Mouse (Mus musculus) kidney, adult 2 months (tissue): ENCODE data around the gene Zfp385b.

Experiments used
- CTCF ChIP-seq: fragments of 200-500 bp; conservative IDR thresholded peaks from 2 replicates; pipeline ENCODE4 v1.5.1; 2011; ENCODE audit warnings: low read depth, mild to moderate bottlenecking, control low read depth, low read length, moderate library complexity, mixed read lengths; ENCODE audit not compliant: insufficient read depth, insufficient read length
- POLR2A ChIP-seq: fragments of 200-500 bp; IDR thresholded peaks from one replicate; pipeline ENCODE4 v1.6.1; 2011; ENCODE audit warnings: low read depth, low read length, control low read depth

DNA sequence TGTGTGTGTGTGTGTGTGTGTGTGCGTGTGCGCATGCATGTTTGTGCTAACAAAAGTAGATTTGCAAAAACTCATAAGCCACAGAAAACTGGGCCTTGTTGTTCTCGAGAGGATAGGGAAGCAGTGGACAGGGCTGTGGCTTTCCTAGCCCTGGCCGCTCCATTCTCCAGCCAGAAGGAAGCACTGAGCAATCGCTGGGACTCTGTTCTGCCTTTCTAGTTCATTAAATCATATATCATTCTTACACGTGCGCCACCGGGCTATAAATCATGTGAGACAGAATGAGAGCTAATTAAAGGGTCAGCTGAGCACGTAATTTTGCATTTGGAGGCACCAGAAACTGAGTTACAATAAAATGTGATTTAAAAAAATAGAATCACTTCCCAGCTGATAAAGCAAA, 29.1 kb downstream of the Zfp385b start:
- TF ChIP-seq CTCF (no peak), POLR2A (no peak)
